Comparison of ENCODE assay signal across 15 mouse cellular contexts in the genomic region with DNA sequence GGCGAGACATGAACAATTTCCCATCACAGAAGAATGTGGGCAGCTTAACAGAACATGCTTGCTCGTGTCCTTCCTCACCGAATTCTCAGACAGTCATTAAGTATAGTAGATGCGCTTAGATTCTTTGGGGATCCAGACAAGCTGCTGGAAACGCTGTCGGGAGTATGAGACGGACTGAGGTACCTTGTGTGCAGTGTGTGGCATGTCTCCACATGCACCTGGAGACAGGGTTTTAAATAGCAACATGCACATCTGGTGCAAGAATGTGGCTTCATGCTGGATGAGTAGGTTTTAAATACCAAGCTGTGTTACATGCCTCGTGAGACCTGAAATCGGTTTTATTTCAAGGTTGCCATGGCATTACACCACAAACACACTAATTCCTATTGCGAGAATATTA.
A peak's percentile ranks its signal among the peaks of the same experiment; 100 is the strongest.
DNase-seq lines count a peak whose midpoint lies in the region; ATAC-seq and TF ChIP-seq lines count a peak whose summit lies in the region.
"Had no signal": no experiment of that assay in that cellular context is flagged by ENCODE, and none has a peak within 500 bp of the region (broad histone marks: within the 10 kb centered on the region; RNA-seq: fewer than 3 reads in every experiment).

No protein-coding gene starts in this region.

- TF ChIP-seq CTCF in intestine, postnatal 0 days (IDR thresholded peaks at IDR 0.05; ENCODE audit: low read depth) = no peak

- no peaks in the 10 kb centered on the region for H3K4me1 ChIP-seq in intestine, embryonic 14.5 days (replicated peaks; ENCODE audit: control insufficient read depth, insufficient read depth, low read length)
- H3K4me1 ChIP-seq in intestine, postnatal 0 days (replicated peaks; ENCODE audit: control insufficient read depth, insufficient read depth, low read length) = no peaks in the 10 kb centered on the region
- no peaks in the 10 kb centered on the region; the same call in 1 of the 2 replicates for H3K4me1 ChIP-seq in limb, embryonic 13.5 days
- H3K4me1 ChIP-seq: stomach, embryonic 15.5 days had no signal

- H3K27ac ChIP-seq in intestine, embryonic 14.5 days (ENCODE audit: low read depth) = no peak overlapping the region
- no peak overlapping the region for H3K27ac ChIP-seq in intestine, postnatal 0 days (ENCODE audit: low read depth, low read length)
- no peak overlapping the region for H3K27ac ChIP-seq in limb, embryonic 13.5 days
- H3K27ac ChIP-seq: stomach, embryonic 15.5 days had no signal

- no peaks in the 10 kb centered on the region for H3K27me3 ChIP-seq in intestine, embryonic 14.5 days (replicated peaks; ENCODE audit: control insufficient read depth, insufficient read depth, low read length)
- no peaks in the 10 kb centered on the region for H3K27me3 ChIP-seq in intestine, postnatal 0 days (replicated peaks; ENCODE audit: control insufficient read depth, insufficient read depth, low read length)
- H3K27me3 ChIP-seq in limb, embryonic 13.5 days = no peaks in the 10 kb centered on the region
- H3K27me3 ChIP-seq: stomach, embryonic 15.5 days had no signal

- H3K36me3 ChIP-seq in intestine, embryonic 14.5 days (ENCODE audit: control insufficient read depth, insufficient read depth, low read length) = no peaks in the 10 kb centered on the region
- no peaks in the 10 kb centered on the region for H3K36me3 ChIP-seq in intestine, postnatal 0 days (ENCODE audit: control insufficient read depth, insufficient read depth)
- no peaks in the 10 kb centered on the region for H3K36me3 ChIP-seq in limb, embryonic 13.5 days
- H3K36me3 ChIP-seq: stomach, embryonic 15.5 days had no signal

- no peak overlapping the region for H3K9ac ChIP-seq in intestine, embryonic 14.5 days (ENCODE audit: low read length)
- H3K9ac ChIP-seq in intestine, postnatal 0 days (ENCODE audit: low read depth, low read length) = no peak overlapping the region
- H3K9ac ChIP-seq in limb, embryonic 13.5 days = no peak overlapping the region
- H3K9ac ChIP-seq: stomach, embryonic 15.5 days had no signal

- H3K9me3 ChIP-seq in intestine, embryonic 14.5 days (ENCODE audit: control insufficient read depth, low read length) = peaks cover 54% of the 10 kb centered on the region
- peaks cover 51% of the 10 kb centered on the region for H3K9me3 ChIP-seq in intestine, postnatal 0 days (ENCODE audit: control insufficient read depth)
- H3K9me3 ChIP-seq in limb, embryonic 13.5 days = peaks cover 65% of the 10 kb centered on the region

- 79% methylated on average over 10 of the region's 10 CpGs for WGBS in intestine, embryonic 14.5 days
- 80% methylated on average over 10 of the region's 10 CpGs for WGBS in intestine, postnatal 0 days
- WGBS in limb, embryonic 13.5 days = 71% methylated on average over 10 of the region's 10 CpGs

- no peak overlapping the region for H3K4me2 ChIP-seq in intestine, embryonic 14.5 days (ENCODE audit: low read length)
- H3K4me2 ChIP-seq in intestine, postnatal 0 days (replicated peaks; ENCODE audit: low read depth) = no peak overlapping the region
- H3K4me2 ChIP-seq in limb, embryonic 13.5 days (replicated peaks) = no peak overlapping the region
- H3K4me2 ChIP-seq: liver, embryonic 11.5 days; stomach, embryonic 15.5 days had no signal

- intact Hi-C loops in left cerebral cortex, postnatal 36 days (cut with DNase I) = no loop called here

- ATAC-seq in intestine, embryonic 14.5 days (replicated peaks; ENCODE audit: low FRiP score, low TSS enrichment, low read depth) = 0 out of 2 replicates have a peak, but pooled peaks have one; percentile 24
- ATAC-seq in intestine, postnatal 0 days = no peak
- peak; percentile 52; the same call in 1 of the 2 replicates for ATAC-seq in limb, embryonic 13.5 days (ENCODE audit: low FRiP score, low read depth)
- ATAC-seq in cerebellum, adult (ENCODE audit: insufficient number of reproducible peaks, low FRiP score, low TSS enrichment) = no peak

- DNase-seq in intestine, embryonic 14.5 days (ENCODE audit: low spot score) = no peak
- DNase-seq in CD4-positive, CD25-positive, alpha-beta regulatory T cell, adult 2 months (ENCODE audit: low read depth, low spot score) = peak; percentile 36
- DNase-seq in brain, adult 2 months (ENCODE audit: low read depth, low spot score) = peak; percentile 45
- DNase-seq in cerebellum, adult 18-20 months = no peak
- DNase-seq in left cerebral cortex, postnatal 36 days (ENCODE audit: low spot score in 2 of 2) = no peak
- DNase-seq: adrenal gland, postnatal 10 days; heart, adult 18-20 months; kidney, adult 9 months; lung, postnatal 14 days; right cerebral cortex, postnatal 4 days had no signal

- no peak overlapping the region for H3K4me3 ChIP-seq in intestine, embryonic 14.5 days (ENCODE audit: low read depth, low read length)
- H3K4me3 ChIP-seq in intestine, postnatal 0 days (ENCODE audit: low read depth, low read length) = no peak overlapping the region
- no peak overlapping the region for H3K4me3 ChIP-seq in limb, embryonic 13.5 days
- H3K4me3 ChIP-seq: stomach, embryonic 15.5 days had no signal

Comparison
In these comparisons a context has a peak if more than half of its experiments do, and no peak if none do; other contexts are left out.
1. ATAC-seq: peak in intestine, embryonic 14.5 days (single experiment) and limb, embryonic 13.5 days (single experiment); none in intestine, postnatal 0 days (single experiment) and cerebellum, adult (single experiment).
2. DNase-seq: peak in CD4-positive, CD25-positive, alpha-beta regulatory T cell, adult 2 months (single experiment) and brain, adult 2 months (single experiment); none in intestine, embryonic 14.5 days (single experiment), cerebellum, adult 18-20 months (0 of 2) and left cerebral cortex, postnatal 36 days (0 of 2).